Mouse (Mus musculus): Measurements from ENCODE around the gene Nudt13.

DNA sequence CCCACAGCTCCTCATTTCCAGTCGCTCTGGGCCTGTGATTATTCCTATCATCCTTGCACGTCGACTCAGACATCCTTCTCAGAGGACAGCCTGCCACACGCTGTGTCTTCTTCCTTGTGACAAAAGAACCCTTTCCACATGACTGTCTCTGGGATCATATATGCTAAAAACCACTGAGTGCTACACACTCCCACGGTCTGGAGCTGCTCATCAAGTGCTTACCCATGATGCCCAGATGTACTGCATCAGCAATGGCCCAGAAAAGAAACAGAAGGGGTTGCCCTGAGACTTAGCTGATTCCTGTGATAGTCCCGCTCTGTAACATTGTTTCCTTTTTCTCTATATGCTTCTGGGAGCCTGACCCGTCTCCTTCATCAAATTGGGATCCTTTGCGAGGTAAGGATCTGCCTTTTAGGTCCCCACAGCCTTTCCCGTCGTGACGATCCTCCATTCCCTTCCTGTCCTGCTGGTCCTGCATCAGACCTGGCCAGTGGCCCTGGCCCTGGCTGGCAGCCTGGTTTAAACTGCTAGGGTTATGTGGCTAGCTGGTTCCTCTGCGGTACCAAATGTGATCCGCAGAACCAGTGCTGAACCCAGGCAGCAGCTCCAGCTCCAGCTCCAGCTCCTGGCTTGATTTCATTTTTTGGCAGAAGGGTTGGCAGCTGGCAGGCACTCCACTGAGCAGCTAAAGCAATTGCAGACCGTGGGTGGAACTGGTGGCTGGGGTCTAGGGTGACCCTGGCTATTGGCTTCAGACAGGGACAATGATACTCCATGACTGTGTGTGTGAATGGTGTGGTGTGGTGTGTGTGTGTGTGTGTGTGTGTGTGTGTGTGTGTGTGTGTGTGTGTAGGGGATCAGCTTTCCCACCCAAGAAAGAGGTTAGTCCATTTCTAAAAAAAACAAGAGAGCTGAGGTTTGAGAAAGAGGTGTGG is 44.0 kb upstream of the Nudt13 start:
- TF ChIP-seq GATA1 (IDR thresholded peaks at IDR 0.05; ENCODE audit: low read length) (no peak), TAL1 (IDR thresholded peaks at IDR 0.05; ENCODE audit: low read length) (no peak)
